Mouse (Mus musculus): ENCODE measurements around the gene Pias3. TPM values are rescaled to one million over a fixed set of nuclear protein-coding genes. Genes with fewer than 3 reads are reported as not detected.

Pias3 gene
- polyA plus RNA-seq, 2 experiments: 3.6 to 5.1 TPM

DNA sequence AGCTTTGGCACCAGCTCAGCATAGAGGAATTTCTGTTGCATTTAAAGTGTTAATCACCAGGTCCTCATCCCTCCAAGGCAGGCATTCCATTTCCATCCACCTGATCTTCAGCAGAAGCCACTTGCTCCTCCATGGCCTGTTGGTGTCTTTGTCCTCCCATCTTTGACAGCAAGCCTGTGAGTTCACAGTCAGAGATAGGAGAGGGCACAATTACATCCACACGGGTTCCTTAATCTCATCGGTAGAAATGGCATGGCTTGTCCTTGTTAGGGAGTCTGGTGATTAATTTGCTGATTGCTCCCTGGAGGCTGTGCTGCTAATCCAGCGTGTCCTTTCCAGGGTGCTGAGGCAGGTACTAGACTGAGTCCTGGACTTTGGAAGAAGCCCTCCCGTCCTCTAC lies 22.7 kb upstream of the Pias3 start:
- no peaks in the 10 kb centered on the region for H3K9me3 ChIP-seq (ENCODE audit: control insufficient read depth, low read length)
- DNase-seq (ENCODE audit: low read depth in 3 of 3, low spot score in 3 of 3) (no peak), ATAC-seq (ENCODE audit: insufficient read depth) (no peak)
- TF ChIP-seq CTCF (IDR thresholded peaks at IDR 0.05; ENCODE audit: low read depth): no peak
- no peak for TF ChIP-seq EP300 (IDR thresholded peaks at IDR 0.05; ENCODE audit: low read depth)
- H3K36me3 ChIP-seq (replicated peaks; ENCODE audit: control insufficient read depth, insufficient read depth, low read depth): no peaks in the 10 kb centered on the region
- H3K4me1 ChIP-seq (replicated peaks; ENCODE audit: control insufficient read depth in 2 of 2, insufficient read depth in 2 of 2, low read length in 1 of 2): peaks cover 0 to 7% of the 10 kb centered on the region in 2 experiments; a peak in 3 of 4 replicates
- H3K9ac ChIP-seq (replicated peaks): no peak overlapping the region
- peaks cover 3% of the 10 kb centered on the region for H3K27me3 ChIP-seq (ENCODE audit: control insufficient read depth, insufficient read depth, low read length)
- WGBS (ENCODE audit: insufficient replicate concordance): 62% methylated on average over 4 of the region's 4 CpGs
- no peak overlapping the region for H3K27ac ChIP-seq
- no peak overlapping the region for H3K4me3 ChIP-seq (ENCODE audit: insufficient read depth in 1 of 2, low read depth in 2 of 2, low read length in 2 of 2)
- no peak overlapping the region for H3K4me2 ChIP-seq (ENCODE audit: low read depth)

DNA sequence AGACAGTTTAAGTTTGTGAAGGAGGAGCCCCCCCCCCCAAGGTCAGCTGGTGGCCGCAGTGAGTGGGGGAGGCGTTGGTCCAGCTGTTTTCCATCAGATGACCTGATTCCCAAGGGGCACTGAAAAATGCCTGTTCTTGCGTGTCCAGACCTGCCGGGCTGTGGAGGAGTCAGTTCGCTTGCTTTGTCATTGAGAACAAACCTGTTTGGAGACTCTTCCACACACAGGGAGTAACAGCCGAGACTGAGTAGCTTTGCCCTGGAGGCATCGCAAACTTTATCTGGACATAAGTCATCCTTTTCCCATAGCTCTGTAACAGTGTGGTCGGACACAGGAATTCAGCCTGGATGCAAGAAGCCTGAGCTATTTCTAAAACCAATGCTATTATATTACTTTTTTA lies 21.7 kb upstream of the Pias3 start:
- Histone ChIP-seq H3K4me3 (ENCODE audit: insufficient read depth in 1 of 2, low read depth in 2 of 2, low read length in 2 of 2) (no peak overlapping the region), H3K27ac (no peak overlapping the region), H3K4me1 (replicated peaks; ENCODE audit: control insufficient read depth in 2 of 2, insufficient read depth in 2 of 2, low read length in 1 of 2) (peaks cover 0 to 11% of the 10 kb centered on the region in 2 experiments), H3K9ac (replicated peaks) (no peak overlapping the region), H3K9me3 (ENCODE audit: control insufficient read depth, low read length) (no peaks in the 10 kb centered on the region), H3K27me3 (ENCODE audit: control insufficient read depth, insufficient read depth, low read length) (peaks cover 3% of the 10 kb centered on the region), H3K36me3 (replicated peaks; ENCODE audit: control insufficient read depth, insufficient read depth, low read depth) (no peaks in the 10 kb centered on the region), H3K4me2 (ENCODE audit: low read depth) (no peak overlapping the region)
- no peak for DNase-seq (ENCODE audit: low read depth in 3 of 3, low spot score in 3 of 3)
- no peak for ATAC-seq (ENCODE audit: insufficient read depth)
- 70% methylated on average over 8 of the region's 8 CpGs for WGBS (ENCODE audit: insufficient replicate concordance)
- no peak for TF ChIP-seq CTCF (IDR thresholded peaks at IDR 0.05; ENCODE audit: low read depth)
- no peak for TF ChIP-seq EP300 (IDR thresholded peaks at IDR 0.05; ENCODE audit: low read depth)

DNA sequence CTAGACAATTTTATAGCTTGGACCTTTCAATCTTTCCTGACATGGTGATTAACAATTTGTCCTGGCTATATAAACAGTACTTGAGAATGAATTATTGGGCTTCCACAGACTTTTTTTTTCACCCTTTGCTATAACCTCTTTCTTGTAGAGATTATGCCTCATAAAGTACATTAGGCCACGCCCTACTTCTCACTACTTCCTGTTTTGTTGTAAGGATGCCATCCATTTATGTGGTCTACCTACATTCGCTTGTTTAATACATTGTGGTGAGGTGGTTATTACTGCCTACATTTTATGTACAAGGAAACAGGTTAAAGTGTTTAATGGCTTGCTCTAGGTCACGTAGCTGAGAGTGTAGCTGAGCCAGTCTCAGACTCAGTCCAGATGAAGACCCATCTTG lies 21.0 kb upstream of the Pias3 start:
- peaks cover 0 to 11% of the 10 kb centered on the region in 2 experiments for H3K4me1 ChIP-seq (replicated peaks; ENCODE audit: control insufficient read depth in 2 of 2, insufficient read depth in 2 of 2, low read length in 1 of 2)

GRCm38 (mm10) chr3:96675690-96676089 lies 20.5 kb upstream of the Pias3 start:
- H3K27ac ChIP-seq: no peak overlapping the region
- H3K4me3 ChIP-seq (ENCODE audit: insufficient read depth in 1 of 2, low read depth in 2 of 2, low read length in 2 of 2): no peak overlapping the region
- no peak for DNase-seq (ENCODE audit: low read depth in 3 of 3, low spot score in 3 of 3)
- ATAC-seq (ENCODE audit: insufficient read depth): no peak
- H3K4me1 ChIP-seq (replicated peaks; ENCODE audit: control insufficient read depth in 2 of 2, insufficient read depth in 2 of 2, low read length in 1 of 2): peaks cover 0 to 8% of the 10 kb centered on the region in 2 experiments; a peak in 3 of 4 replicates
- H3K36me3 ChIP-seq (replicated peaks; ENCODE audit: control insufficient read depth, insufficient read depth, low read depth): no peaks in the 10 kb centered on the region
- H3K27me3 ChIP-seq (ENCODE audit: control insufficient read depth, insufficient read depth, low read length): peaks cover 3% of the 10 kb centered on the region
- H3K4me2 ChIP-seq (ENCODE audit: low read depth): no peak overlapping the region
- no peaks in the 10 kb centered on the region for H3K9me3 ChIP-seq (ENCODE audit: control insufficient read depth, low read length)
- TF ChIP-seq CTCF (IDR thresholded peaks at IDR 0.05; ENCODE audit: low read depth): no peak
- TF ChIP-seq EP300 (IDR thresholded peaks at IDR 0.05; ENCODE audit: low read depth): no peak
- H3K9ac ChIP-seq (replicated peaks): no peak overlapping the region
- 58% methylated on average over 3 of the region's 3 CpGs for WGBS (ENCODE audit: insufficient replicate concordance)

More for the DNA sequence above, 21.0 kb upstream of the Pias3 start:
- no peak for TF ChIP-seq EP300 (IDR thresholded peaks at IDR 0.05; ENCODE audit: low read depth)
- no peak for TF ChIP-seq CTCF (IDR thresholded peaks at IDR 0.05; ENCODE audit: low read depth)
- ATAC-seq (ENCODE audit: insufficient read depth): no peak
- no peak overlapping the region for H3K9ac ChIP-seq (replicated peaks)
- no peaks in the 10 kb centered on the region for H3K9me3 ChIP-seq (ENCODE audit: control insufficient read depth, low read length)
- no peak overlapping the region for H3K4me2 ChIP-seq (ENCODE audit: low read depth)
- WGBS (ENCODE audit: insufficient replicate concordance): 50% methylated on average over 3 of the region's 3 CpGs
- H3K4me3 ChIP-seq (ENCODE audit: insufficient read depth in 1 of 2, low read depth in 2 of 2, low read length in 2 of 2): no peak overlapping the region
- no peak for DNase-seq (ENCODE audit: low read depth in 3 of 3, low spot score in 3 of 3)
- peaks cover 3% of the 10 kb centered on the region for H3K27me3 ChIP-seq (ENCODE audit: control insufficient read depth, insufficient read depth, low read length)
- H3K27ac ChIP-seq: no peak overlapping the region
- no peaks in the 10 kb centered on the region for H3K36me3 ChIP-seq (replicated peaks; ENCODE audit: control insufficient read depth, insufficient read depth, low read depth)

GRCm38 (mm10) chr3:96678456-96678855 lies 17.7 kb upstream of the Pias3 start:
- no peak overlapping the region for H3K4me2 ChIP-seq (ENCODE audit: low read depth)
- peaks cover 0 to 6% of the 10 kb centered on the region in 2 experiments; a peak in 3 of 4 replicates for H3K4me1 ChIP-seq (replicated peaks; ENCODE audit: control insufficient read depth in 2 of 2, insufficient read depth in 2 of 2, low read length in 1 of 2)
- no peak for ATAC-seq (ENCODE audit: insufficient read depth)
- no peaks in the 10 kb centered on the region for H3K9me3 ChIP-seq (ENCODE audit: control insufficient read depth, low read length)
- H3K27ac ChIP-seq: no peak overlapping the region
- 58% methylated on average over 7 of the region's 7 CpGs for WGBS (ENCODE audit: insufficient replicate concordance)
- no peak for DNase-seq (ENCODE audit: low read depth in 3 of 3, low spot score in 3 of 3)
- no peaks in the 10 kb centered on the region for H3K36me3 ChIP-seq (replicated peaks; ENCODE audit: control insufficient read depth, insufficient read depth, low read depth)
- no peak overlapping the region for H3K9ac ChIP-seq (replicated peaks)
- H3K27me3 ChIP-seq (ENCODE audit: control insufficient read depth, insufficient read depth, low read length): peaks cover 1% of the 10 kb centered on the region
- H3K4me3 ChIP-seq (ENCODE audit: insufficient read depth in 1 of 2, low read depth in 2 of 2, low read length in 2 of 2): no peak overlapping the region
- TF ChIP-seq EP300 (IDR thresholded peaks at IDR 0.05; ENCODE audit: low read depth): no peak
- TF ChIP-seq CTCF (IDR thresholded peaks at IDR 0.05; ENCODE audit: low read depth): no peak

Data from liver, embryonic 14.5 days (tissue).